Mouse (Mus musculus) adrenal gland, postnatal 14 days (tissue): Measurements from ENCODE around the gene RPS10-NUDT3. TPM values are rescaled to one million over a fixed set of nuclear protein-coding genes. Genes with fewer than 3 reads are reported as not detected.
A peak's percentile ranks its signal among the peaks of the same experiment; 100 is the strongest.

Experiments
- DNase-seq: peaks from one replicate; pipeline ENCODE4 v3.0.0; 2021; ENCODE audit warnings: mixed read lengths
- total RNA-seq: library from RNA; stranded (reverse); gene quantifications from 2 replicates; pipeline ENCODE4 v1.2.3, GENCODE M21; 2021

RPS10-NUDT3 gene
- total RNA-seq, 1 experiment from 2014 or later, result not detected

- no peak for DNase-seq
Observed at GRCm38 (mm10) chr17:27575116-27575776, 59.8 kb downstream of the RPS10-NUDT3 start.

GRCm38 (mm10) chr17:27574470-27575115 lies 60.4 kb downstream of the RPS10-NUDT3 start:
- DNase-seq, result peak; percentile 86

GRCm38 (mm10) chr17:27573772-27574320 lies 61.2 kb downstream of the RPS10-NUDT3 start:
- DNase-seq, result no peak

- DNase-seq, result no peak
Observed at GRCm38 (mm10) chr17:27571315-27571714, 63.7 kb downstream of the RPS10-NUDT3 start.

GRCm38 (mm10) chr17:27568228-27568627 lies 66.8 kb downstream of the RPS10-NUDT3 start:
- peak; percentile 8 for DNase-seq

- DNase-seq, result no peak
Observed at GRCm38 (mm10) chr17:27565942-27566267, 69.1 kb downstream of the RPS10-NUDT3 start.

GRCm38 (mm10) chr17:27565163-27565941 lies 69.7 kb downstream of the RPS10-NUDT3 start, which contains the start of gene AI413582:
AI413582 (minus strand) TSS chr17:27565756.
- peak; percentile 98 for DNase-seq

GRCm38 (mm10) chr17:27564391-27565162 lies 70.4 kb downstream of the RPS10-NUDT3 start:
- peak; percentile 46 for DNase-seq

- DNase-seq, result no peak
Observed at GRCm38 (mm10) chr17:27563771-27564244, 71.2 kb downstream of the RPS10-NUDT3 start.

GRCm38 (mm10) chr17:27561809-27562526 lies 73.1 kb downstream of the RPS10-NUDT3 start:
- peak; percentile 88 for DNase-seq

GRCm38 (mm10) chr17:27560926-27561480 lies 74.0 kb downstream of the RPS10-NUDT3 start:
- DNase-seq, result no peak

- no peak for DNase-seq
Observed at GRCm38 (mm10) chr17:27559596-27559995, 75.4 kb downstream of the RPS10-NUDT3 start.

GRCm38 (mm10) chr17:27558845-27559244 lies 76.2 kb downstream of the RPS10-NUDT3 start:
- DNase-seq, result no peak

GRCm38 (mm10) chr17:27557927-27558661 lies 76.9 kb downstream of the RPS10-NUDT3 start:
- DNase-seq, result no peak

GRCm38 (mm10) chr17:27557181-27557926 lies 77.7 kb downstream of the RPS10-NUDT3 start:
- DNase-seq, result peak; percentile 67

- peak; percentile 94 for DNase-seq
Observed at GRCm38 (mm10) chr17:27556315-27557011, 78.6 kb downstream of the RPS10-NUDT3 start, which contains the start of gene Hmga1. Hmga1 (plus strand) TSS chr17:27556497.

GRCm38 (mm10) chr17:27555512-27556172 lies 79.4 kb downstream of the RPS10-NUDT3 start:
- DNase-seq, result peak; percentile 87

- DNase-seq, result peak; percentile 67
Observed at GRCm38 (mm10) chr17:27555075-27555511, 79.9 kb downstream of the RPS10-NUDT3 start.
